Mouse (Mus musculus) C2C12 (cell line): ENCODE data around the gene Kirrel3. TPM values are rescaled to one million over a fixed set of nuclear protein-coding genes. Genes with fewer than 3 reads are reported as not detected.

Experiments used
- H3K27me3 ChIP-seq: one replicate; pipeline ENCODE4 v1.6.1; 2011; ENCODE audit not compliant: control insufficient read depth, insufficient read depth, insufficient read length
- H3K36me3 ChIP-seq: one replicate; pipeline ENCODE4 v1.6.1; 2011; ENCODE audit not compliant: control insufficient read depth, insufficient read depth
- H3K4me3 ChIP-seq: one replicate; pipeline ENCODE4 v1.5.1; 2011; ENCODE audit warnings: mild to moderate bottlenecking, control low read depth; ENCODE audit not compliant: poor library complexity, insufficient read depth, severe bottlenecking
- H3K79me2 ChIP-seq: one replicate; pipeline ENCODE4 v1.6.1; 2011; ENCODE audit not compliant: control insufficient read depth, insufficient read depth
- H3K79me3 ChIP-seq: one replicate; pipeline ENCODE4 v1.6.1; 2011; ENCODE audit warnings: low read depth, control low read depth
- H3ac ChIP-seq: one replicate; pipeline ENCODE3; 2011; ENCODE audit warnings: low read depth; ENCODE audit not compliant: control insufficient read depth, insufficient read length
- CEBPB ChIP-seq: IDR thresholded peaks from one replicate; pipeline ENCODE4 v1.6.1; 2011; ENCODE audit warnings: low read depth, mild to moderate bottlenecking, control low read depth, moderate library complexity
- CTCF ChIP-seq: IDR thresholded peaks from one replicate; pipeline ENCODE4 v1.5.1; 2011; ENCODE audit not compliant: control insufficient read depth, insufficient read depth, insufficient read length
- FOSL1 ChIP-seq: IDR thresholded peaks from one replicate; pipeline ENCODE4 v1.8.0; 2011; ENCODE audit warnings: mild to moderate bottlenecking, low read length; ENCODE audit not compliant: poor library complexity, insufficient read depth, severe bottlenecking
- MAX ChIP-seq: IDR thresholded peaks from one replicate; pipeline ENCODE4 v1.6.1; 2011; ENCODE audit warnings: mild to moderate bottlenecking, control low read depth
- MYOD1 ChIP-seq: IDR thresholded peaks from one replicate; pipeline ENCODE4 v1.6.1; 2011; ENCODE audit warnings: low read depth; ENCODE audit not compliant: control insufficient read depth, insufficient read length
- MYOG ChIP-seq: IDR thresholded peaks from one replicate; pipeline ENCODE4 v1.6.1; 2011; ENCODE audit not compliant: control insufficient read depth, insufficient read length; ENCODE audit errors: extremely low read depth
- USF1 ChIP-seq: IDR thresholded peaks from one replicate; pipeline ENCODE4 v1.6.1; 2011; ENCODE audit warnings: low read depth, mild to moderate bottlenecking, control low read depth, moderate library complexity
- polyA plus RNA-seq: library from polyadenylated mRNA; unstranded; fragments of >200 nt; fragmentation: generic; extraction: Trizol; gene quantifications from one replicate; pipeline ENCODE4 v1.2.1, GENCODE M21; 2012; ENCODE audit warnings: missing spikeins

Gene Kirrel3
- polyA plus RNA-seq, 1 experiment: 5.2 TPM

GRCm38 (mm10) chr9:34734991-34735390 is 249.3 kb downstream of the Kirrel3 start:
- Histone ChIP-seq H3K4me3 (no peak overlapping the region), H3K79me2 (no peaks in the 10 kb centered on the region), H3K79me3 (no peaks in the 10 kb centered on the region), H3K27me3 (no peaks in the 10 kb centered on the region), H3ac (no peak overlapping the region), H3K36me3 (no peaks in the 10 kb centered on the region)
- TF ChIP-seq CEBPB (no peak), MAX (no peak), CTCF (no peak), MYOD1 (no peak)

GRCm38 (mm10) chr9:34739431-34739830 is 253.7 kb downstream of the Kirrel3 start:
- no peak overlapping the region for H3ac ChIP-seq
- H3K79me2 ChIP-seq: no peaks in the 10 kb centered on the region
- TF ChIP-seq CEBPB (no peak), FOSL1 (no peak), MAX (no peak), MYOD1 (no peak)
- H3K27me3 ChIP-seq: no peaks in the 10 kb centered on the region
- H3K79me3 ChIP-seq: no peaks in the 10 kb centered on the region
- no peaks in the 10 kb centered on the region for H3K36me3 ChIP-seq
- no peak overlapping the region for H3K4me3 ChIP-seq

- no peaks in the 10 kb centered on the region for H3K27me3 ChIP-seq
- no peaks in the 10 kb centered on the region for H3K79me3 ChIP-seq
- H3K36me3 ChIP-seq: no peaks in the 10 kb centered on the region
- no peaks in the 10 kb centered on the region for H3K79me2 ChIP-seq
- no peak overlapping the region for H3K4me3 ChIP-seq
- no peak overlapping the region for H3ac ChIP-seq
- TF ChIP-seq MYOD1: no peak
- TF ChIP-seq MYOG: no peak
- TF ChIP-seq CEBPB: no peak
- TF ChIP-seq MAX: no peak
- no peak for TF ChIP-seq USF1
- no peak for TF ChIP-seq FOSL1
- TF ChIP-seq CTCF: no peak
Observed at GRCm38 (mm10) chr9:34740814-34741213, 255.1 kb downstream of the Kirrel3 start.

- H3K79me2 ChIP-seq: no peaks in the 10 kb centered on the region
- H3ac ChIP-seq: no peak overlapping the region
- H3K27me3 ChIP-seq: no peaks in the 10 kb centered on the region
- TF ChIP-seq FOSL1: no peak
- TF ChIP-seq USF1: no peak
- TF ChIP-seq MAX: no peak
- no peak for TF ChIP-seq CTCF
- TF ChIP-seq MYOD1: no peak
- no peak for TF ChIP-seq CEBPB
- TF ChIP-seq MYOG: no peak
- H3K79me3 ChIP-seq: no peaks in the 10 kb centered on the region
- no peaks in the 10 kb centered on the region for H3K36me3 ChIP-seq
- no peak overlapping the region for H3K4me3 ChIP-seq
Observed at GRCm38 (mm10) chr9:34748003-34748402, 262.3 kb downstream of the Kirrel3 start.

GRCm38 (mm10) chr9:34749161-34749560 is 263.5 kb downstream of the Kirrel3 start:
- TF ChIP-seq MYOD1: no peak
- TF ChIP-seq MAX: no peak
- TF ChIP-seq CTCF: no peak
- TF ChIP-seq FOSL1: no peak
- TF ChIP-seq CEBPB: no peak
- no peak for TF ChIP-seq MYOG
- TF ChIP-seq USF1: no peak

GRCm38 (mm10) chr9:34749877-34750276 is 264.2 kb downstream of the Kirrel3 start:
- no peaks in the 10 kb centered on the region for H3K79me2 ChIP-seq
- no peaks in the 10 kb centered on the region for H3K36me3 ChIP-seq
- no peak overlapping the region for H3ac ChIP-seq
- no peaks in the 10 kb centered on the region for H3K79me3 ChIP-seq
- no peaks in the 10 kb centered on the region for H3K27me3 ChIP-seq
- TF ChIP-seq MYOD1 (no peak), USF1 (no peak), FOSL1 (no peak), CTCF (no peak), MAX (no peak), MYOG (no peak), CEBPB (no peak)
- no peak overlapping the region for H3K4me3 ChIP-seq

More at GRCm38 (mm10) chr9:34749161-34749560, 263.5 kb downstream of the Kirrel3 start:
- Histone ChIP-seq H3K4me3 (no peak overlapping the region), H3K27me3 (no peaks in the 10 kb centered on the region), H3K36me3 (no peaks in the 10 kb centered on the region), H3K79me3 (no peaks in the 10 kb centered on the region), H3K79me2 (no peaks in the 10 kb centered on the region), H3ac (no peak overlapping the region)
